Mouse (Mus musculus): ENCODE data around the gene Pkdcc.

Pkdcc gene

GRCm38 (mm10) chr17:83247176-83247575, 32.1 kb downstream of the Pkdcc start:
- DNase-seq (ENCODE audit: low spot score) = no peak

GRCm38 (mm10) chr17:83248467-83248866, 33.4 kb downstream of the Pkdcc start:
- DNase-seq (ENCODE audit: low spot score) = no peak

GRCm38 (mm10) chr17:83250903-83251526, 35.9 kb downstream of the Pkdcc start:
- no peak for DNase-seq (ENCODE audit: low spot score)

GRCm38 (mm10) chr17:83253051-83253649, 38.1 kb downstream of the Pkdcc start:
- DNase-seq (ENCODE audit: low spot score) = no peak

- no peak for DNase-seq (ENCODE audit: low spot score)
Measured at GRCm38 (mm10) chr17:83267202-83268128, 52.4 kb downstream of the Pkdcc start.

- DNase-seq (ENCODE audit: low spot score) = peak; percentile 81
Measured at GRCm38 (mm10) chr17:83271509-83271908, 56.4 kb downstream of the Pkdcc start.

GRCm38 (mm10) chr17:83272641-83273040, 57.5 kb downstream of the Pkdcc start:
- no peak for DNase-seq (ENCODE audit: low spot score)

- DNase-seq (ENCODE audit: low spot score) = no peak
Measured at GRCm38 (mm10) chr17:83273636-83274035, 58.5 kb downstream of the Pkdcc start.

- no peak for DNase-seq (ENCODE audit: low spot score)
Measured at GRCm38 (mm10) chr17:83274101-83274500, 59.0 kb downstream of the Pkdcc start.

Data from ovary, postnatal 14 days (tissue).